In the genomic region with DNA sequence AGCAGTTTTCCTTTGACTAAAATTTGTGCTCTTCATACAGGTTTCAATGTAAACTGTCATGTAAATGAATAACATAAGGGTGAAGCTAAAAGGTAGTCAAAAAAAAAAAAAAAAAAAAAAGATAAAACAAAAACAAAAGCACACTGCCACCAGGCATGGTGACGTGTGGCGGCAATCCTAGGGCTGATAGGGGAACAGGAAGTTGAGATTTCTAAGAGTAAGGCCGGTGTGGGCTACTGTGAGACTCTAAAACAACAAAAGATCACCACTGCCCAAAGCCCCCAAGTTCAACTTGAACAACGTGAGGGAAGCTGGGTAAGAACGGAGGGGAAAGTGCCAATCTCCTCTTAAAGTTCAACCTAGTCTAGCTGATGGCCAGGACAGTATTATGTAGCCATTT, we compare ENCODE assay signal across 7 mouse cellular contexts. TPM values are rescaled to one million over a fixed set of nuclear protein-coding genes. Genes with fewer than 3 reads are reported as not detected.
DNase-seq lines count a peak whose midpoint lies in the region; ATAC-seq and TF ChIP-seq lines count a peak whose summit lies in the region.

No protein-coding gene starts in this region.

- no peak for DNase-seq in kidney, adult 2 months
- DNase-seq in kidney, postnatal 25 days, result no peak
- no peak for DNase-seq in left cerebral cortex, postnatal 14 days (ENCODE audit: low spot score in 2 of 2)
- DNase-seq in spleen, adult 12 weeks (ENCODE audit: low spot score), result no peak

- ATAC-seq in CD4-positive, CD25-positive, alpha-beta regulatory T cell, adult 4 months, result peak; percentile 16
- peak; percentile 25; the same call in 1 of the 2 replicates for ATAC-seq in megakaryocyte, adult 5-6 weeks (ENCODE audit: poor library complexity, severe bottlenecking)

- H3K36me3 ChIP-seq in kidney, adult 2 months (ENCODE audit: control insufficient read depth, insufficient read depth, low read length), result peaks cover 5% of the 10 kb centered on the region

- H3K27ac ChIP-seq in kidney, adult 2 months (ENCODE audit: insufficient read depth, low read depth, low read length), result peak overlapping the region; percentile 37; the same call in 1 of the 2 replicates
- H3K27ac ChIP-seq in brown adipose tissue, adult 24 weeks (replicated peaks; ENCODE audit: low read depth, low read length), result peak overlapping the region; percentile 38

- H3K4me1 ChIP-seq in kidney, adult 2 months (ENCODE audit: control insufficient read depth, insufficient read depth, low read length), result peaks cover 32% of the 10 kb centered on the region; the same call in 1 of the 2 replicates
- peaks cover 8% of the 10 kb centered on the region; the same call in 1 of the 2 replicates for H3K4me1 ChIP-seq in brown adipose tissue, adult 24 weeks (ENCODE audit: control insufficient read depth, insufficient read depth, insufficient read length, low read length)

- WGBS in kidney, adult 2 months, result 15% methylated on average over 5 of the region's 5 CpGs

- H3K4me3 ChIP-seq in kidney, adult 2 months (ENCODE audit: insufficient read depth, low read depth, low read length), result 0 out of 2 replicates have a peak overlapping the region, but pooled peaks have one; percentile 1
- H3K4me3 ChIP-seq in brown adipose tissue, adult 24 weeks (ENCODE audit: insufficient read depth, low read depth, low read length), result peak overlapping the region; percentile 1; the same call in 1 of the 2 replicates

- TF ChIP-seq POLR2A in kidney, adult 2 months (IDR thresholded peaks at IDR 0.05; ENCODE audit: low read depth, low read length), result no peak

- no peaks in the 10 kb centered on the region for H3K27me3 ChIP-seq in kidney, adult 2 months (replicated peaks; ENCODE audit: control insufficient read depth, insufficient read depth, low read length)

- intact Hi-C loops in left cerebral cortex, postnatal 14 days (cut with DNase I), result no loop called here

- no peak for TF ChIP-seq CTCF in kidney, adult 2 months (conservative IDR thresholded peaks at IDR 0.05; ENCODE audit: insufficient read depth, insufficient read length, low read depth, low read length)

RNA-seq across cellular contexts. Expression of gene Wdpcp, which starts 3.0 kb away (rescaled TPM):
- 7.6 and 8.3 TPM in 2 replicates for polyA plus RNA-seq in kidney, adult 2 months (2012; rRNA removed)
- polyA plus RNA-seq in CD4-positive, CD25-positive, alpha-beta regulatory T cell, adult 4 months (2017; shearing (Covaris generic)), result 1 to 10 TPM in 1 of 2 experiments, under 1 TPM in 1; 0.83 to 1.8 TPM
- 2.7 and 3.8 TPM in 2 replicates for polyA plus RNA-seq in brown adipose tissue, adult 24 weeks (2012; ENCODE audit: insufficient read depth, insufficient read length, missing spikeins)
- 3.6 and 4.5 TPM in 2 replicates for total RNA-seq in megakaryocyte, adult 5-6 weeks (2015)
- total RNA-seq in megakaryocyte, adult 5-6 weeks (2017), result 4.1 and 9.8 TPM in 2 replicates
- 10 to 100 TPM; 13.9 TPM for total RNA-seq in left cerebral cortex, postnatal 14 days (2021)

RNA-seq across cellular contexts. Expression of gene Mdh1, which starts 3.2 kb away (rescaled TPM):
- 970 and 1,136 TPM in 2 replicates for polyA plus RNA-seq in kidney, adult 2 months (2012; rRNA removed)
- 100 to 1,000 TPM; 426 to 477 TPM for polyA plus RNA-seq in CD4-positive, CD25-positive, alpha-beta regulatory T cell, adult 4 months (2017; shearing (Covaris generic))
- 883 and 1,269 TPM in 2 replicates for polyA plus RNA-seq in brown adipose tissue, adult 24 weeks (2012; ENCODE audit: insufficient read depth, insufficient read length, missing spikeins)
- 139 and 142 TPM in 2 replicates for total RNA-seq in megakaryocyte, adult 5-6 weeks (2015)
- 69.3 and 90.9 TPM in 2 replicates for total RNA-seq in megakaryocyte, adult 5-6 weeks (2017)
- total RNA-seq in left cerebral cortex, postnatal 14 days (2021), result 100 to 1,000 TPM; 818 to 831 TPM
